Mouse (Mus musculus) erythroblast, embryonic 14.5 days (primary cell): Measurements from ENCODE around the gene Nxph3.

Experiments used
- GATA1 ChIP-seq: IDR thresholded peaks from 2 replicates; pipeline ENCODE4 v1.6.1; 2012; ENCODE audit warnings: low read length, inconsistent platforms, mixed read lengths
- TAL1 ChIP-seq: IDR thresholded peaks from 3 replicates; pipeline ENCODE4 v1.6.1; 2012; ENCODE audit warnings: low read length, inconsistent platforms, mixed read lengths

GRCm38 (mm10) chr11:95462168-95462567 is 52.2 kb downstream of the Nxph3 start:
- no peak for TF ChIP-seq GATA1
- no peak for TF ChIP-seq TAL1
